Mouse (Mus musculus) lung, postnatal 0 days (tissue): ENCODE measurements around the gene Hoxb3.

Experiments used
- CTCF ChIP-seq: IDR thresholded peaks from 2 replicates; pipeline ENCODE4 v1.5.1; 2016; ENCODE audit warnings: antibody characterized with exemption, mild to moderate bottlenecking
- EP300 ChIP-seq: IDR thresholded peaks from 2 replicates; pipeline ENCODE4 v1.6.1; 2016; ENCODE audit warnings: antibody characterized with exemption, mild to moderate bottlenecking, control low read depth

GRCm38 (mm10) chr11:96350341-96350624 lies 27.2 kb downstream of the Hoxb3 start, which contains the start of gene Hoxb2:
- TF ChIP-seq EP300 (no peak), CTCF (no peak)
